ENCODE assay signal across 8 mouse cellular contexts in genomic region chr2:27676106-27676477, GRCm38 (mm10). TPM values are rescaled to one million over a fixed set of nuclear protein-coding genes. Genes with fewer than 3 reads are reported as not detected.
DNase-seq lines count a peak whose midpoint lies in the region; ATAC-seq and TF ChIP-seq lines count a peak whose summit lies in the region.

TSS of gene Rxra (plus strand) at chr2:27676440.

- no peak for ATAC-seq in liver, embryonic 14.5 days (ENCODE audit: insufficient read depth)
- no peak for ATAC-seq in neural tube, embryonic 12.5 days (ENCODE audit: low FRiP score, low read depth)
- ATAC-seq in erythroid progenitor cell, adult 5-6 weeks (replicated peaks; ENCODE audit: low FRiP score, poor library complexity, severe bottlenecking), result no peak

- peak within 1 kb of the TSS; percentile 65 for H3K9ac ChIP-seq in liver, embryonic 14.5 days (replicated peaks)
- peak within 1 kb of the TSS; percentile 80 for H3K9ac ChIP-seq in neural tube, embryonic 12.5 days

- no peak for TF ChIP-seq EP300 in liver, embryonic 14.5 days (IDR thresholded peaks at IDR 0.05; ENCODE audit: low read depth)

- H3K27ac ChIP-seq in cortical plate, adult 2 months (ENCODE audit: insufficient read depth, low read length), result peak within 1 kb of the TSS; percentile 6; the same call in 1 of the 2 replicates
- peak within 1 kb of the TSS; percentile 96 for H3K27ac ChIP-seq in kidney, adult 2 months (ENCODE audit: insufficient read depth, low read depth, low read length)
- H3K27ac ChIP-seq in liver, embryonic 14.5 days, result peak within 1 kb of the TSS; percentile 12; the same call in 1 of the 2 replicates
- peak within 1 kb of the TSS; percentile 72 for H3K27ac ChIP-seq in neural tube, embryonic 12.5 days

- H3K4me2 ChIP-seq in liver, embryonic 14.5 days (ENCODE audit: low read depth), result peak within 1 kb of the TSS; percentile 85
- H3K4me2 ChIP-seq in neural tube, embryonic 12.5 days (replicated peaks), result peak within 1 kb of the TSS; percentile 85

- no peak for TF ChIP-seq POLR2A in cortical plate, adult 2 months (IDR thresholded peaks at IDR 0.05; ENCODE audit: extremely low read depth, insufficient read depth, low read length)
- TF ChIP-seq POLR2A in kidney, adult 2 months (IDR thresholded peaks at IDR 0.05; ENCODE audit: low read depth, low read length), result peak; percentile 17

- peak within 1 kb of the TSS; percentile 52 for H3K4me3 ChIP-seq in cortical plate, adult 2 months (ENCODE audit: insufficient read depth, low read length)
- H3K4me3 ChIP-seq in kidney, adult 2 months (ENCODE audit: insufficient read depth, low read depth, low read length), result peak within 1 kb of the TSS; percentile 76
- peak within 1 kb of the TSS; percentile 75 to 76 for H3K4me3 ChIP-seq in liver, embryonic 14.5 days (ENCODE audit: insufficient read depth in 1 of 2, low read depth in 2 of 2, low read length in 2 of 2)
- peak within 1 kb of the TSS; percentile 80 for H3K4me3 ChIP-seq in neural tube, embryonic 12.5 days

- no peaks in the 10 kb centered on the region for H3K9me3 ChIP-seq in liver, embryonic 14.5 days (ENCODE audit: control insufficient read depth, low read length)
- H3K9me3 ChIP-seq in neural tube, embryonic 12.5 days, result no peaks in the 10 kb centered on the region

- 4% methylated on average over 16 of the region's 16 CpGs for WGBS in kidney, adult 2 months
- WGBS in liver, embryonic 14.5 days (ENCODE audit: insufficient replicate concordance), result 18% methylated on average over 16 of the region's 16 CpGs
- WGBS in neural tube, embryonic 12.5 days, result 3% methylated on average over 16 of the region's 16 CpGs

- peaks cover 2% of the 10 kb centered on the region; the same call in 1 of the 2 replicates for H3K4me1 ChIP-seq in cortical plate, adult 2 months (ENCODE audit: control insufficient read depth, insufficient read depth, low read length)
- H3K4me1 ChIP-seq in kidney, adult 2 months (ENCODE audit: control insufficient read depth, insufficient read depth, low read length), result peaks cover 35% of the 10 kb centered on the region
- H3K4me1 ChIP-seq in liver, embryonic 14.5 days (replicated peaks; ENCODE audit: control insufficient read depth in 2 of 2, insufficient read depth in 2 of 2, low read length in 1 of 2), result peaks cover 0 to 30% of the 10 kb centered on the region in 2 experiments; a peak in 2 of 4 replicates
- H3K4me1 ChIP-seq in neural tube, embryonic 12.5 days, result peaks cover 61% of the 10 kb centered on the region

- H3K27me3 ChIP-seq in kidney, adult 2 months (replicated peaks; ENCODE audit: control insufficient read depth, insufficient read depth, low read length), result no peaks in the 10 kb centered on the region
- peaks cover 9% of the 10 kb centered on the region for H3K27me3 ChIP-seq in liver, embryonic 14.5 days (ENCODE audit: control insufficient read depth, insufficient read depth, low read length)
- peaks cover 5% of the 10 kb centered on the region; the same call in 1 of the 2 replicates for H3K27me3 ChIP-seq in neural tube, embryonic 12.5 days (replicated peaks)

- no peak for DNase-seq in layer of hippocampus, adult 8-10 months (ENCODE audit: low spot score in 2 of 2)
- no peak for DNase-seq in layer of hippocampus, adult 9-10 months (ENCODE audit: low spot score)
- peak; percentile 98 for DNase-seq in heart, adult 11 months
- peak; percentile 94 for DNase-seq in kidney, adult 2 months
- no peak for DNase-seq in liver, embryonic 14.5 days (ENCODE audit: low read depth in 3 of 3, low spot score in 3 of 3)

- no peaks in the 10 kb centered on the region for H3K36me3 ChIP-seq in kidney, adult 2 months (ENCODE audit: control insufficient read depth, insufficient read depth, low read length)
- no peaks in the 10 kb centered on the region for H3K36me3 ChIP-seq in liver, embryonic 14.5 days (replicated peaks; ENCODE audit: control insufficient read depth, insufficient read depth, low read depth)
- no peaks in the 10 kb centered on the region for H3K36me3 ChIP-seq in neural tube, embryonic 12.5 days

- TF ChIP-seq CTCF in cortical plate, adult 2 months (IDR thresholded peaks at IDR 0.05; ENCODE audit: extremely low read depth, insufficient read depth, low read length), result no peak
- no peak for TF ChIP-seq CTCF in kidney, adult 2 months (conservative IDR thresholded peaks at IDR 0.05; ENCODE audit: insufficient read depth, insufficient read length, low read depth, low read length)
- TF ChIP-seq CTCF in liver, embryonic 14.5 days (IDR thresholded peaks at IDR 0.05; ENCODE audit: low read depth), result no peak

RNA-seq across cellular contexts. Expression of gene Rxra, which starts in this region (rescaled TPM):
- 10 to 100 TPM; 31.6 to 33.9 (median 32.9) TPM for total RNA-seq in layer of hippocampus, adult 8-10 months (2022)
- 17.3 and 18.4 TPM in 2 replicates for polyA plus RNA-seq in cortical plate, adult 2 months (2012; rRNA removed)
- polyA plus RNA-seq in kidney, adult 2 months (2012; rRNA removed), result 94.8 and 107 TPM in 2 replicates
- polyA plus RNA-seq in liver, embryonic 14.5 days (2012; rRNA removed), result 7.1 and 7.5 TPM in 2 replicates
- polyA plus RNA-seq in liver, embryonic 14.5 days (2014; fragmentation: Nextera tagmentation; extraction: Ambion mirVana), result 2.4 and 2.9 TPM in 2 replicates
- polyA plus RNA-seq in neural tube, embryonic 12.5 days (2016; fragmentation: Nextera tagmentation; extraction: Ambion mirVana), result 6.6 and 7.3 TPM in 2 replicates
- total RNA-seq in erythroid progenitor cell, adult 5-6 weeks (2015; ENCODE audit: low replicate concordance), result 1.7 and 2.2 TPM in 2 replicates
- total RNA-seq in erythroid progenitor cell, adult 5-6 weeks (2017; ENCODE audit: low replicate concordance), result 1.7 and 3.6 TPM in 2 replicates

Comparison
In these comparisons a context has a peak if more than half of its experiments do, and no peak if none do; other contexts are left out.
1. RNA of gene Rxra (total RNA-seq): 31.6 to 33.9 TPM in layer of hippocampus, adult 8-10 months; 1.7 to 3.6 TPM in erythroid progenitor cell, adult 5-6 weeks; every median in the first group is over 4 times any median in the second.
2. DNase-seq: peak in heart, adult 11 months (single experiment) and kidney, adult 2 months (single experiment); none in layer of hippocampus, adult 8-10 months (0 of 2), layer of hippocampus, adult 9-10 months (single experiment) and liver, embryonic 14.5 days (0 of 3).
3. H3K27ac ChIP-seq: peak in every context shown above with its lines; median percentile 96 in kidney, adult 2 months; 72 in neural tube, embryonic 12.5 days; 12 in liver, embryonic 14.5 days; 6 in cortical plate, adult 2 months.
4. Peak in every context shown above with its lines, with median percentiles within 50 percentile points of each other: H3K4me3 ChIP-seq.